Mouse (Mus musculus) megakaryocyte, embryonic 14.5 days (primary cell): Measurements from ENCODE around the gene Cpm.

Source experiments
- FLI1 ChIP-seq: IDR thresholded peaks from 2 replicates; pipeline ENCODE4 v1.6.1; 2012; ENCODE audit warnings: low read length, inconsistent platforms, mixed read lengths
- GATA1 ChIP-seq: IDR thresholded peaks from 3 replicates; pipeline ENCODE4 v1.6.1; 2012; ENCODE audit warnings: mixed read lengths, low read length, inconsistent platforms, borderline replicate concordance

DNA sequence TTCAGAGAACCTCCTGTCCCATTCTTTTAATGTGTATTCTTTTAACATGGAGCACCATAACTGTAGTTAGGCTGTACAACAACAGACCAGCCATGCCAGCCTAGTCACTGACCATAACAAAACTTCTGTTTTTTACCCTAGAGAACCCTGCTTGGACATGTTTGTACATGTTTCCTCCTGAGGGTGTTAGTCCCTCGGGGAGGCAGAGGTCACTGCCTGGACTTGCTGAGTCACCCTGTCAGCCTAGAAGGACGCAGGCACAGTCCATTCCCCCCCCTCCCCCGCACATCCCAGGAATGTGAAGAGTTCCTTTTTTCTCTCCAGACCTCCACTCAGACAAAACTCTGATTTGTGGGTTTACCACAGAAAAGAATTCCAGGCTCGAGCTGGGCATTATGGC lies 88.3 kb downstream of the Cpm start:
- TF ChIP-seq GATA1 = no peak
- TF ChIP-seq FLI1 = no peak
